Mouse (Mus musculus): ENCODE data around the gene Gm48551.

The Gm48551 gene

DNA sequence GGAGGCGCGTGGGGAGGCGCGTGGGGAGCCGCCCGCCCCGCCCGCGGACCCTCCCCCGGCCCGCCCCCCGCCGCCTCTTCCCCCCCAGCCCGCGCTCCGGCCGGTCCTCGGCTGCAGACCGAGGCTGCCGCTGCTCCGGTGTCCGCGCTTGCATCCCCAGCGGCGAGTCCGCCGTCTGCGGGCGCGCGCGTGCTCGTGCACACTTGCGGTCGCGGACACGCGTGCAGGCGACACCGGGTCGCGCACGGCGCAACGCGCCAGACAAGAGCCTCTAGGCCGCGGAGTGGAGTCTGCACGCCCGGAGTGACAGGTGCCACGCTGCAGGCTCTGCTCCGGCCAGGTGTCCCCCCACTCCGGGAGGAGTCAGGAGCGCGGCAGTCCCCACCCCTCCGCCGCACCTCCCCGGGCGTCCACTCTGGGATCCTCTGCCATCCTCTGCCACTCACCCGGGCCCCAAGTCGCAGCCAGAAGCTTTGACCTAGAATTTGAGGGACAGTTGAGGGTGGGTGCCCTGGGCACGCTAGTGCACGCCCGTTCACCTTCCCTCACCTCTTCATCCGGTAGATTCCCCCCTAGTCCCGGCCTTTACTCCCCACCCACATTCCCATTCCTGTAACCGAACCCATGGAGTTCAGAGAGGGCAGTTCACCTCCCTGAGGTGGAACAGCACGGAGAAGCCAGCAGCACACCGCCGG, 46.7 kb downstream of the Gm48551 start:
- DNase-seq: peak; percentile 80 to 91

DNA sequence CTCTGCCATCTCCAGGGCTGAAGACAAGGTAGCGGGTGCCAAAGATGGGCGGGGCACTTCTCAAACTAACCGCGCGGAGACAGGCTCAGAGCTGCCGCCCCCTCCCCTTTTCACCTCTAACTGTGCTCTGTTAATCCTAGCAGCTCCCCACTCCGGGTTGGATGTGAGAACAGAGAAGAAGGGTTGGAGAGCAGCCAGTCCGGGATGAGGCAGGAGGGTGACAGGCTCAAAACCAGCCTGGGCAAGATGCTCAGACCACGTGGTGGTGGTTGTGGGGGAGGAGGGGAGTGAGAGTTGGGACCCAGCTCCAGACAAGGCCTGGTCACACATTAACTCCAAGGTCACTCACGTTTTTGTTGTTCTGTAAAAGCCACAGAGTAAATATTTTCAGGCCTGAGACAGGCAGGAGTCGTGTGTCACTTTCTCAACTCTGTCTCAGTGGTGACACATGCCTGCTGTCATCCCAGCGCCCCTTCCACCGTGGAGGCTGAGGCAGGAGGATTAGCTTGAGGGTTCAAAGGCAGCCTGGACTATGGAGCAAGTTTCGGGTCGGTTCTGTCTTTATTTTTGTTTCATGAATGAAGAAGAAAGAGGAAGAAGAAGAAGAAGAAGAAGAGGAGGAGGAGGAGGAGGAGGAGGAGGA, 47.4 kb downstream of the Gm48551 start:
- peak; percentile 63 to 65 for DNase-seq

DNA sequence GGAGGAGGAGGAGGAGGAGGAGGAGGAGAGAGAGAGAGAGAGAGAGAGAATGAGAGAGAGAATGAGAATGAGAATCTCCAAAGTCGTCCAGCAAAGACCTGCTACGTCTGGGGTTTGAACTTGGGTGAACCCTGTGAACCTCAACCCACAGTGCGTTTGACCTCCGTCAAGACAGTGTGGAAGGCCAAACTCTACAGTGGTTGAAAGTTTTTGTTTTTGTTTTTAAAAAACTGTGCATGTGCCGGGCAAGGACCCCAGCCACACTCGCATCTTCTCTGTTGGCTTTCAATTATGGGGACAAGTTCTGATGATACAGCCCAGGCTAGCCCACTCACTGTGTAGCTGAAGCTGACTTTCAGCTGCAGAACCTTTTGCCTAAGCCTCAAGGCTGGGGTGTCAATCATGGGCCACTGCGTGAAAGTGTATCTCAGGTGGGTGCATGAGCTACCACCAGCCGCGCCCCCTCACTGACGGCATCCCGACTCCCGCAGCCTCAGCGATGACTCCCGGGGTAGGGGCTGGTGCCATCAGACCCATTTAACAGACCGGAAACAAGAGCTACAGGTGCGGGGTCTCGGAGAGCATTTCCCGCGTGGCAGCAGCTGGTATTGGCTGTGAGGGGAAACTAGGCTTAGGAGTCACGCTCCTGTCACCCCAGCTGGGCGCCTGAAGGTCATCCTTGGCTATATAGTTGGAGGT, 48.1 kb downstream of the Gm48551 start:
- no peak for DNase-seq

DNA sequence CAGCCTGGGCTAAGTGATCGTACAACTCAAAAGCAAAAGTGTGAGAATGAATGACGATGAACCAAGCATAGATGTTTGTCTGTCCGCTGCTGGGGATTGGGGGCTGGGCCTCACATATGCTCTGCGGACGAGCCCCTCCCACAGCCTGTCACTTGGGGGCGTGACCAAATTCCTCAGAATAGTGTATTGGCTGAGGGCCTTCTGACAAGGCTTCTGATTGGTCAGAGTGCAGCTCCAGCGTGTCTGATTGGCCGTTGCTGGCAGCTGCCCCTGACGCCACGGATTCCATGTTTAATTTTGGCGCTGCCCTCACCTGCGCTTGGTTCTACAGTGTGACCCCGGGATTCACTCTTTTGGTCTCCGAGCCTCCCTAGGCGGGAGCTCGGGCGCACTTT, 48.6 kb downstream of the Gm48551 start:
- DNase-seq: peak; percentile 92 to 98

DNA sequence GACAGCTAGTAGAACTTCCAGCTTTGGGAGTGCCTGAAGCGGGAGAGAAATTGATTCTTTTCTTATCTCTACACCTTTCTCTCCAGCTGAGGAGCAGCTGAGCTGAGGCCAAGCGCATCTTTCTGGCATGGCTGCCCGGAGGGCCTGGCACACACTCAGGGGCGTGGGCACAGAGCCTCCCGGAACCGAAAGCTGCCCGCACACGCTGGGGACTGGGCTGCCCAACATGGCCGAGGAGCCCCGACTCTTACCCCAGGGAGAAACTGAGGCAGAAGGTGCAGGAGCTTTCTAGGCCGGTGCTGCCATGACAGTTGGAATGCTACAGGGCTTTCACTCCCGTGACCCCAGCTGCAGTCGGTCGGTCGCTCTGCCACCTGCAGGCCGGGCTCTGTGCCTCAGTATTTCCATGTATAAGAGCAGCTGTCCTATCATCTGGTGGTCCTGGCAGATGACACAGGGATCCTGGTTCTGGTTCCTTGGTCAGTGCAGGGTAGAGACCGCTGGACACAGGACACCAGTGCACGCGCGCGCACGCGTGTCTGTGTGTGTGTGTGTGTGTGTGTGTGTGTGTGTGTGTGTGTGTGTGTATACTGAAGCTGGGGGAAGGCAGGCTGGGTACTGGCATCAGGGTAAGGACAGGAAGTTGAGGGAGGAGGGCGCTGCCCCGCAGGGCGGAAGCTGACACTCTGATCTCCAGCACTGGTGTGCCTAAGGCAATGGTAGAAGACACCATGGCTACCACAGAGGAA, 49.4 kb downstream of the Gm48551 start:
- DNase-seq: peak; percentile 42 to 62

DNA sequence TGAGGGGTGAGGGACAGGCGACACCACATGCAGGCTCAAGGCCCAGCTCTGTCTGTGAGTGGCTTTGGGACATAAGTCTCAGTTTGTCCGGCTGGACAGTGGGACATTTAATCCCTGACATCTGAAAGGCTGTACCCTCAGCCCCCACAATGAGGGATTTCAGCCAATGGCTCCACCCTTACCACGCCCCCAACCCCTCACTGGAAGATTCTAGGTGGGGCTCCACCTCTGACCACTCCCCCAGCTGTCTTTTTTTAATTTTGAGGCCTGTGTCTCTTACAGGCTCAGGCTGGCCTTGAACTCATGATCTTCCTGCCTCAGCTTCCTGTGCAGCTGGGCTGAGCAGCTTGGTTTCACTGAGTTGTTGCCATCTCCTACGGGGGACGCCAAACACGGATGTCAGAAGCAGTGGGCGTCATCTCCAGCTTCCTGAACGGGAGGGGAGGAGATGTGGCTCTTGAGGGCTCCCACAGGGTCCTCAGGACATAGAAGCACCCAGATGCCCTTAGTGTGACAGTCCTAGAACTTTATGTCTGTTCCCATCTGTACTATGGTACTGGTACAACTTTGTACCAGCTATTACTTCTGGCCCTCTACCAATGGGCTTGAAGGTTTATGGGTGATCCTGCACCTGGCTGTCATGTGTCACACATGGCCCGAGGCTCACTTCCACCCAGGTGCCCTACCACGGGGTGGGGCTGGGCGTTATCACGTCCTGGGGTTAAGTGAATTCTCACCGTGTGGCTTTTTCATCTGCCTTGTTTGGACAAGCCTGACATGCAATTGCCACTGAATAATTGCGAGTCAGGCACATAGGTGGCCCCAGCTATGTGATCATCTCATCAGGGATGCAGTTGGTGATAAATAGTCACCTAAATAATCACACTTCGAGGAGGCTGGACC, 50.3 kb downstream of the Gm48551 start:
- DNase-seq: peak; percentile 29 to 30

DNA sequence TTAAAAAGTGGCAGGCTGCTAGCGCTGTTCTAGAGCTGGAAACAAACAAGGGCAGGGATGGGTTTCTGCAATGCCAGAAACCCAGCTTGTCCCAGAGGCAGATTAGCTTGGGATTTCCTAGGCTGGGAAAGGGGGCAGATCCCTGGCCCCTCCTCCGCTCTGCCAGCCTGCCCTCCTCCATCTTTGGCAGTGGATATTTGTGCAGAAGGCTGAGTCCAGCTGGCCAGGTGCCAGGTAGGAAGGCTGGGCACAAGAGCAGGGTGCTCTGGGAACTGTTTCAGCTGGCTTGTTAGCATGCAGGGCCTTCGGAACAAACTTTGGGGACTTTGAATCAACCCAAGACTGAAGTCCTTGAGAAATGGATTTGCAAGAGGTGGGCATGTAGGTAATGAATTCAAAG, 51.2 kb downstream of the Gm48551 start:
- DNase-seq: peak; percentile 85 to 88

DNA sequence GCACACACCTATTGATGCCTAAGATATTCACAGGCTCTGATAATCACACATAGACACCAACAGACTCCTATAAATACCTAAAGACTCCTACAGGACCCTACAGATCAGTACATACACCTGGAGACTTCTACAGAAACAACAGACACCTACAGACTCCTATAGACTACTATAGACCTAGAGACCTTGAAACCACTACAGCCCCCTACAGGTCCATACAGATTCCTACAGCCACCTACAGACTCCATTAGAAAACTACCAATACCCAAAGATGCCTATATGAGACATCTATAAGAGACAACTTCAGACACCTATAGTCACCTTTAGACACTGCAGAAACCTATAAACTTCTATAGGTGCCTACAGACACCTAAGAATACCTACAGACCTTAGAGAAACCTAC, 56.8 kb downstream of the Gm48551 start:
- DNase-seq: peak; percentile 11 to 23

All from cerebellum, adult 18-20 months (tissue).